Mouse (Mus musculus) ES-CJ7 (cell line): ENCODE measurements at regions not wholly inside any gene's neighbourhood (a gene's known extent, or its start where the extent isn't known, plus 50 kb on each side); places are given as distances from the start of the nearest gene placed in this dataset.

Experiments used
- DNase-seq: peaks from one replicate; pipeline ENCODE4 v3.0.0; 2011; ENCODE audit warnings: low read depth, low spot score

GRCm38 (mm10) chr9:41228425-41229224 is 67.1 kb upstream of the Ubash3b start:
- DNase-seq = peak; percentile 84

GRCm38 (mm10) chr9:41223406-41223805 is 61.9 kb upstream of the Ubash3b start:
- DNase-seq = peak; percentile 65

- no peak for DNase-seq
Observed at GRCm38 (mm10) chr9:41222346-41223015, 61.0 kb upstream of the Ubash3b start.

GRCm38 (mm10) chr9:41221110-41221790 is 59.8 kb upstream of the Ubash3b start:
- no peak for DNase-seq

GRCm38 (mm10) chr9:41220105-41220669 is 58.7 kb upstream of the Ubash3b start:
- no peak for DNase-seq

GRCm38 (mm10) chr9:41218702-41219101 is 57.2 kb upstream of the Ubash3b start:
- no peak for DNase-seq

GRCm38 (mm10) chr9:41216248-41216647 is 54.8 kb upstream of the Ubash3b start:
- no peak for DNase-seq

GRCm38 (mm10) chr9:41215026-41215425 is 53.5 kb upstream of the Ubash3b start:
- DNase-seq = no peak

- no peak for DNase-seq
Observed at GRCm38 (mm10) chr9:41212943-41213529, 51.5 kb upstream of the Ubash3b start.

GRCm38 (mm10) chr9:41212303-41212901 is 50.9 kb upstream of the Ubash3b start:
- DNase-seq = no peak

GRCm38 (mm10) chr9:41211865-41212302 is 50.4 kb upstream of the Ubash3b start:
- no peak for DNase-seq
